Mouse (Mus musculus): Measurements from ENCODE around the gene Iqck. TPM values are rescaled to one million over a fixed set of nuclear protein-coding genes. Genes with fewer than 3 reads are reported as not detected.

Iqck gene
- polyA plus RNA-seq, 1 experiment from 2014 or later = 4.9 TPM

- Histone ChIP-seq H3K27me3 (no peaks in the 10 kb centered on the region), H3K27ac (no peak overlapping the region), H3K9me3 (replicated peaks) (no peaks in the 10 kb centered on the region), H3K36me3 (no peaks in the 10 kb centered on the region), H3K4me3 (no peak overlapping the region), H3K4me2 (replicated peaks) (no peak overlapping the region), H3K9ac (no peak overlapping the region), H3K4me1 (no peaks in the 10 kb centered on the region; the same call in 1 of the 2 replicates)
- ATAC-seq (ENCODE audit: low FRiP score) = no peak
- 82% methylated on average over 6 of the region's 6 CpGs for WGBS
These were observed 71.1 kb downstream of the Iqck start for GRCm38 (mm10) chr7:118926516-118927260.

- no peak overlapping the region for H3K27ac ChIP-seq
- no peak overlapping the region for H3K4me3 ChIP-seq
- no peaks in the 10 kb centered on the region for H3K27me3 ChIP-seq
- H3K36me3 ChIP-seq = no peaks in the 10 kb centered on the region
- no peaks in the 10 kb centered on the region for H3K9me3 ChIP-seq (replicated peaks)
- 84% methylated on average over 2 of the region's 2 CpGs for WGBS
- ATAC-seq (ENCODE audit: low FRiP score) = no peak
- H3K4me2 ChIP-seq (replicated peaks) = no peak overlapping the region
- H3K4me1 ChIP-seq = no peaks in the 10 kb centered on the region; the same call in 1 of the 2 replicates
- H3K9ac ChIP-seq = no peak overlapping the region
These were observed 71.7 kb downstream of the Iqck start for GRCm38 (mm10) chr7:118927279-118927678.

GRCm38 (mm10) chr7:118928316-118928715 is 72.8 kb downstream of the Iqck start:
- no peak overlapping the region for H3K9ac ChIP-seq
- WGBS = 87% methylated on average over 3 of the region's 3 CpGs
- no peaks in the 10 kb centered on the region for H3K27me3 ChIP-seq

GRCm38 (mm10) chr7:118928916-118929315 is 73.4 kb downstream of the Iqck start:
- Histone ChIP-seq H3K4me3 (no peak overlapping the region), H3K4me1 (no peaks in the 10 kb centered on the region; the same call in 1 of the 2 replicates), H3K9ac (no peak overlapping the region), H3K27ac (no peak overlapping the region), H3K27me3 (no peaks in the 10 kb centered on the region), H3K36me3 (no peaks in the 10 kb centered on the region), H3K9me3 (replicated peaks) (no peaks in the 10 kb centered on the region), H3K4me2 (replicated peaks) (no peak overlapping the region)
- no peak for ATAC-seq (ENCODE audit: low FRiP score)
- 62% methylated on average over 8 of the region's 8 CpGs for WGBS

More at GRCm38 (mm10) chr7:118928316-118928715, 72.8 kb downstream of the Iqck start:
- H3K27ac ChIP-seq = no peak overlapping the region
- H3K36me3 ChIP-seq = no peaks in the 10 kb centered on the region
- H3K4me1 ChIP-seq = no peaks in the 10 kb centered on the region; the same call in 1 of the 2 replicates
- no peaks in the 10 kb centered on the region for H3K9me3 ChIP-seq (replicated peaks)
- no peak overlapping the region for H3K4me3 ChIP-seq
- no peak overlapping the region for H3K4me2 ChIP-seq (replicated peaks)
- ATAC-seq (ENCODE audit: low FRiP score) = no peak

- Histone ChIP-seq H3K4me1 (no peaks in the 10 kb centered on the region; the same call in 1 of the 2 replicates), H3K9ac (no peak overlapping the region), H3K36me3 (no peaks in the 10 kb centered on the region), H3K4me3 (no peak overlapping the region), H3K27me3 (no peaks in the 10 kb centered on the region), H3K27ac (no peak overlapping the region), H3K9me3 (replicated peaks) (no peaks in the 10 kb centered on the region), H3K4me2 (replicated peaks) (no peak overlapping the region)
- ATAC-seq (ENCODE audit: low FRiP score) = no peak
- 44% methylated on average over 16 of the region's 16 CpGs for WGBS
These were observed 74.2 kb downstream of the Iqck start for GRCm38 (mm10) chr7:118929601-118930311.

GRCm38 (mm10) chr7:118931502-118932395 is 76.2 kb downstream of the Iqck start:
- Histone ChIP-seq H3K36me3 (no peaks in the 10 kb centered on the region), H3K4me3 (no peak overlapping the region), H3K4me1 (peaks cover 2% of the 10 kb centered on the region; the same call in 1 of the 2 replicates), H3K27ac (no peak overlapping the region), H3K9ac (no peak overlapping the region), H3K27me3 (no peaks in the 10 kb centered on the region), H3K4me2 (replicated peaks) (no peak overlapping the region), H3K9me3 (replicated peaks) (no peaks in the 10 kb centered on the region)
- ATAC-seq (ENCODE audit: low FRiP score) = no peak
- WGBS = 81% methylated on average over 17 of the region's 17 CpGs

GRCm38 (mm10) chr7:118935306-118935705 is 79.8 kb downstream of the Iqck start:
- WGBS = 72% methylated on average over 2 of the region's 2 CpGs
- H3K27me3 ChIP-seq = no peaks in the 10 kb centered on the region

GRCm38 (mm10) chr7:118936844-118937243 is 81.3 kb downstream of the Iqck start:
- ATAC-seq (ENCODE audit: low FRiP score) = no peak
- Histone ChIP-seq H3K27ac (no peak overlapping the region), H3K4me2 (replicated peaks) (no peak overlapping the region), H3K4me3 (no peak overlapping the region), H3K9me3 (replicated peaks) (no peaks in the 10 kb centered on the region), H3K27me3 (no peaks in the 10 kb centered on the region), H3K9ac (no peak overlapping the region), H3K4me1 (peaks cover 4% of the 10 kb centered on the region; the same call in 1 of the 2 replicates), H3K36me3 (no peaks in the 10 kb centered on the region)
- WGBS = 10% methylated on average over 4 of the region's 4 CpGs

More at GRCm38 (mm10) chr7:118935306-118935705, 79.8 kb downstream of the Iqck start:
- Histone ChIP-seq H3K36me3 (no peaks in the 10 kb centered on the region), H3K9ac (no peak overlapping the region), H3K4me2 (replicated peaks) (no peak overlapping the region), H3K27ac (no peak overlapping the region), H3K4me1 (peaks cover 4% of the 10 kb centered on the region; the same call in 1 of the 2 replicates), H3K4me3 (no peak overlapping the region), H3K9me3 (replicated peaks) (no peaks in the 10 kb centered on the region)
- no peak for ATAC-seq (ENCODE audit: low FRiP score)

- H3K9ac ChIP-seq = no peak overlapping the region
- H3K4me1 ChIP-seq = peaks cover 4% of the 10 kb centered on the region; the same call in 1 of the 2 replicates
- no peak overlapping the region for H3K27ac ChIP-seq
- no peak overlapping the region for H3K4me2 ChIP-seq (replicated peaks)
- 79% methylated on average over 11 of the region's 11 CpGs for WGBS
- H3K4me3 ChIP-seq = no peak overlapping the region
- ATAC-seq (ENCODE audit: low FRiP score) = no peak
- H3K36me3 ChIP-seq = no peaks in the 10 kb centered on the region
- no peaks in the 10 kb centered on the region for H3K9me3 ChIP-seq (replicated peaks)
- H3K27me3 ChIP-seq = no peaks in the 10 kb centered on the region
These were observed 82.2 kb downstream of the Iqck start for GRCm38 (mm10) chr7:118937469-118938387.

GRCm38 (mm10) chr7:118942297-118942696 is 86.7 kb downstream of the Iqck start:
- Histone ChIP-seq H3K27ac (no peak overlapping the region), H3K36me3 (no peaks in the 10 kb centered on the region), H3K9me3 (replicated peaks) (no peaks in the 10 kb centered on the region), H3K4me2 (replicated peaks) (no peak overlapping the region), H3K27me3 (no peaks in the 10 kb centered on the region), H3K4me3 (no peak overlapping the region), H3K4me1 (peaks cover 6% of the 10 kb centered on the region), H3K9ac (no peak overlapping the region)
- WGBS = 86% methylated on average over 3 of the region's 3 CpGs
- ATAC-seq (ENCODE audit: low FRiP score) = no peak

- Histone ChIP-seq H3K4me1 (peaks cover 6% of the 10 kb centered on the region), H3K27me3 (no peaks in the 10 kb centered on the region), H3K9ac (no peak overlapping the region), H3K4me3 (no peak overlapping the region), H3K4me2 (replicated peaks) (no peak overlapping the region), H3K9me3 (replicated peaks) (no peaks in the 10 kb centered on the region), H3K27ac (no peak overlapping the region), H3K36me3 (no peaks in the 10 kb centered on the region)
- WGBS = 50% methylated on average over 7 of the region's 7 CpGs
- peak; percentile 32; the same call in 1 of the 2 replicates for ATAC-seq (ENCODE audit: low FRiP score)
These were observed 87.6 kb downstream of the Iqck start for GRCm38 (mm10) chr7:118943170-118943569.

All from hindbrain, embryonic 12.5 days (tissue).